Mouse (Mus musculus) G1E (cell line): ENCODE measurements at regions not wholly inside any gene's neighbourhood (a gene's known extent, or its start where the extent isn't known, plus 50 kb on each side); places are given as distances from the start of the nearest gene placed in this dataset.
A peak's percentile ranks its signal among the peaks of the same experiment; 100 is the strongest.

Experiments used
- ATAC-seq: 2 replicates; pipeline ENCODE4 v1.8.0; 2016; ENCODE audit warnings: mild to moderate bottlenecking; ENCODE audit not compliant: insufficient number of reproducible peaks, poor library complexity, low FRiP score, severe bottlenecking; ENCODE audit errors: extremely low read depth
- DNase-seq: peaks from one replicate; pipeline ENCODE4 v3.0.0; 2012; ENCODE audit warnings: low spot score
- H3K27me3 ChIP-seq: 2 replicates; pipeline ENCODE4 v1.6.1; 2012; ENCODE audit warnings: mild to moderate bottlenecking, low read length, inconsistent platforms; ENCODE audit not compliant: insufficient read depth
- H3K36me3 ChIP-seq: replicated peaks from 2 replicates; pipeline ENCODE3; 2012; ENCODE audit warnings: mild to moderate bottlenecking, inconsistent platforms
- H3K4me1 ChIP-seq: 2 replicates; pipeline ENCODE4 v1.6.1; 2012; ENCODE audit warnings: low read depth, low read length, inconsistent platforms, mixed read lengths; ENCODE audit not compliant: insufficient read depth
- H3K4me3 ChIP-seq: 2 replicates; pipeline ENCODE4 v1.5.1; 2012; ENCODE audit warnings: low read depth, mild to moderate bottlenecking, inconsistent platforms, low read length, moderate library complexity, mixed read lengths
- H3K9me3 ChIP-seq: replicated peaks from 2 replicates; pipeline ENCODE4 v1.6.1; 2012; ENCODE audit warnings: inconsistent platforms
- CTCF ChIP-seq: IDR thresholded peaks from 2 replicates; pipeline ENCODE4 v1.5.1; 2012; ENCODE audit warnings: low read depth, low read length, inconsistent platforms, mixed read lengths
- GATA1 ChIP-seq: IDR thresholded peaks from 2 replicates; pipeline ENCODE4 v1.6.1; 2012; ENCODE audit warnings: borderline replicate concordance, low read length, inconsistent platforms, mixed read lengths
- GATA2 ChIP-seq: IDR thresholded peaks from 2 replicates; pipeline ENCODE4 v1.6.1; 2012; ENCODE audit warnings: low read depth, low read length, inconsistent platforms, borderline replicate concordance
- POLR2AphosphoS5 ChIP-seq: IDR thresholded peaks from 2 replicates; pipeline ENCODE4 v1.6.1; 2012; ENCODE audit warnings: low read depth, low read length, inconsistent platforms; ENCODE audit not compliant: insufficient replicate concordance
- TAL1 ChIP-seq: conservative IDR thresholded peaks from 2 replicates; pipeline ENCODE4 v1.6.1; 2012; ENCODE audit warnings: low read depth, low read length, inconsistent platforms, mixed read lengths

GRCm38 (mm10) chr19:6661508-6661871, 118.7 kb upstream of the Slc22a12 start:
- no peak for ATAC-seq
- H3K4me1 ChIP-seq, result peaks cover 23% of the 10 kb centered on the region
- H3K4me3 ChIP-seq, result no peak overlapping the region
- H3K9me3 ChIP-seq, result no peaks in the 10 kb centered on the region
- no peak for DNase-seq
- H3K36me3 ChIP-seq, result no peaks in the 10 kb centered on the region
- no peak for TF ChIP-seq GATA1
- TF ChIP-seq POLR2AphosphoS5, result no peak
- TF ChIP-seq TAL1, result no peak
- no peak for TF ChIP-seq GATA2
- TF ChIP-seq CTCF, result no peak
- H3K27me3 ChIP-seq, result peaks cover 10% of the 10 kb centered on the region; the same call in 1 of the 2 replicates

- Histone ChIP-seq H3K36me3 (no peaks in the 10 kb centered on the region), H3K27me3 (peaks cover 10% of the 10 kb centered on the region; the same call in 1 of the 2 replicates), H3K4me1 (peaks cover 23% of the 10 kb centered on the region), H3K4me3 (no peak overlapping the region), H3K9me3 (no peaks in the 10 kb centered on the region)
- TF ChIP-seq CTCF, result no peak
- TF ChIP-seq POLR2AphosphoS5, result no peak
- TF ChIP-seq TAL1, result no peak
- no peak for TF ChIP-seq GATA2
- no peak for TF ChIP-seq GATA1
- ATAC-seq (no peak), DNase-seq (no peak)
Observed at GRCm38 (mm10) chr19:6660723-6661507, 118.1 kb upstream of the Slc22a12 start.

GRCm38 (mm10) chr19:6660157-6660556, 117.3 kb upstream of the Slc22a12 start:
- Histone ChIP-seq H3K9me3 (no peaks in the 10 kb centered on the region), H3K27me3 (peaks cover 10% of the 10 kb centered on the region; the same call in 1 of the 2 replicates), H3K36me3 (no peaks in the 10 kb centered on the region), H3K4me3 (no peak overlapping the region; the same call in 1 of the 2 replicates), H3K4me1 (peaks cover 22% of the 10 kb centered on the region)
- ATAC-seq (no peak), DNase-seq (peak; percentile 9)
- TF ChIP-seq CTCF, result no peak
- no peak for TF ChIP-seq POLR2AphosphoS5
- no peak for TF ChIP-seq GATA2
- no peak for TF ChIP-seq TAL1
- no peak for TF ChIP-seq GATA1

DNA sequence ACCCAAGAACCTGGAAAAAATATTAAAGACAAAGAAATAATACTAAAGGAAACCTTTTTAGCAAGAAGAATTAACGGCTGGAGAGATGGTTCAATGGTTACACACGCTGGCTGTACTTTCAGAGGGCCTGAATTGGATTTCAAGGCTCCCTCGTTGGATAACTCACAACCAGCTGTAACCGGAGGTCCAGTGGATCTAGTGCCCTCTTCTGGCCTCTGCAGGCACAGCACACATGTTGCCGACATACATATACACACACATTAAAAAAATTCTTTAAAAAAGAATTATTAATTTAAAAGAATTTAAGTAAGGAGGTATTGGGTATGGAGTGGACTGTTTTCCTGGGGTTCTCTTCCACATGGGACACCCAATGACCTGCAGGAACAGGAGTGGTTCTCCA, 111.7 kb upstream of the Slc22a12 start:
- Histone ChIP-seq H3K27me3 (peaks cover 6% of the 10 kb centered on the region; the same call in 1 of the 2 replicates), H3K4me1 (no peaks in the 10 kb centered on the region), H3K4me3 (no peak overlapping the region), H3K36me3 (no peaks in the 10 kb centered on the region), H3K9me3 (no peaks in the 10 kb centered on the region)
- TF ChIP-seq POLR2AphosphoS5 (no peak), GATA1 (no peak), CTCF (0 out of 2 replicates have a peak, but pooled peaks have one; percentile 2)
- ATAC-seq (no peak), DNase-seq (no peak)

GRCm38 (mm10) chr19:6652775-6653174, 109.9 kb upstream of the Slc22a12 start:
- no peak for DNase-seq
- ATAC-seq, result no peak
- Histone ChIP-seq H3K4me1 (no peaks in the 10 kb centered on the region), H3K4me3 (no peak overlapping the region), H3K27me3 (peaks cover 6% of the 10 kb centered on the region; the same call in 1 of the 2 replicates), H3K36me3 (no peaks in the 10 kb centered on the region), H3K9me3 (no peaks in the 10 kb centered on the region)
- no peak for TF ChIP-seq POLR2AphosphoS5
- TF ChIP-seq CTCF, result peak; percentile 58
- TF ChIP-seq GATA2, result no peak
- TF ChIP-seq GATA1, result no peak

- peaks cover 6% of the 10 kb centered on the region; the same call in 1 of the 2 replicates for H3K27me3 ChIP-seq
- TF ChIP-seq POLR2AphosphoS5 (no peak), GATA2 (no peak), GATA1 (no peak), CTCF (no peak), TAL1 (no peak)
Observed at GRCm38 (mm10) chr19:6651192-6651591, 108.4 kb upstream of the Slc22a12 start.

DNA sequence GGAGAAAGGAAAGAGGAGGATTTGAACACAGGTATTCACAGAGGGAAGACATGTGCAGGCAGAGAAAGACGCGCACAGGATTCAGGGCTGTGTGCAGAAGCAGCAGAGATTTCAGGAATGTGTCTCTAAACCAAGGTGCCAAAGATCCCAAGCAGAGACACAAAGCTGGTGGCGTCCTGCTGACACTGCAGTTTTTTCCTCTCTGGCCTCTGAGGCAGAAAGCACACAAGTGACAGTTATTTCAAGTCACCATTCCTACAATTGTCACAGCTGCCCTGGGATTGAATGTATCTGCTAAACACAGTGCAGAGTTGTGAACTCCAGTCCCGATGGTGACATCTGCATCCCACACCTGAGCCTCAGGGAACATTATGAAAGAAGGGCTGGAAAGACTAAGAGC, 107.1 kb upstream of the Slc22a12 start:
- no peaks in the 10 kb centered on the region for H3K9me3 ChIP-seq
- H3K36me3 ChIP-seq, result no peaks in the 10 kb centered on the region
- TF ChIP-seq TAL1, result no peak
- TF ChIP-seq GATA2, result no peak
- TF ChIP-seq POLR2AphosphoS5, result no peak
- TF ChIP-seq CTCF, result no peak
- no peak for TF ChIP-seq GATA1
- peaks cover 6% of the 10 kb centered on the region; the same call in 1 of the 2 replicates for H3K27me3 ChIP-seq
- ATAC-seq (no peak), DNase-seq (no peak)
- H3K4me3 ChIP-seq, result no peak overlapping the region
- H3K4me1 ChIP-seq, result no peaks in the 10 kb centered on the region

More at GRCm38 (mm10) chr19:6651192-6651591, 108.4 kb upstream of the Slc22a12 start:
- no peak for ATAC-seq
- no peak for DNase-seq
- Histone ChIP-seq H3K4me1 (no peaks in the 10 kb centered on the region), H3K36me3 (no peaks in the 10 kb centered on the region), H3K9me3 (no peaks in the 10 kb centered on the region), H3K4me3 (no peak overlapping the region)
